Mouse (Mus musculus) CD4-positive, CD25-positive, alpha-beta regulatory T cell (primary cell): ENCODE results near the gene Cdk4. TPM values are rescaled to one million over a fixed set of nuclear protein-coding genes. Genes with fewer than 3 reads are reported as not detected.

Source experiments
- polyA plus RNA-seq: library from polyadenylated mRNA; unstranded; fragments of 100-300 nt; shearing (Covaris generic); gene quantifications from one replicate; pipeline ENCODE4 v1.2.1, GENCODE M21; 2017

The Cdk4 gene
- polyA plus RNA-seq = 334 TPM

DNA sequence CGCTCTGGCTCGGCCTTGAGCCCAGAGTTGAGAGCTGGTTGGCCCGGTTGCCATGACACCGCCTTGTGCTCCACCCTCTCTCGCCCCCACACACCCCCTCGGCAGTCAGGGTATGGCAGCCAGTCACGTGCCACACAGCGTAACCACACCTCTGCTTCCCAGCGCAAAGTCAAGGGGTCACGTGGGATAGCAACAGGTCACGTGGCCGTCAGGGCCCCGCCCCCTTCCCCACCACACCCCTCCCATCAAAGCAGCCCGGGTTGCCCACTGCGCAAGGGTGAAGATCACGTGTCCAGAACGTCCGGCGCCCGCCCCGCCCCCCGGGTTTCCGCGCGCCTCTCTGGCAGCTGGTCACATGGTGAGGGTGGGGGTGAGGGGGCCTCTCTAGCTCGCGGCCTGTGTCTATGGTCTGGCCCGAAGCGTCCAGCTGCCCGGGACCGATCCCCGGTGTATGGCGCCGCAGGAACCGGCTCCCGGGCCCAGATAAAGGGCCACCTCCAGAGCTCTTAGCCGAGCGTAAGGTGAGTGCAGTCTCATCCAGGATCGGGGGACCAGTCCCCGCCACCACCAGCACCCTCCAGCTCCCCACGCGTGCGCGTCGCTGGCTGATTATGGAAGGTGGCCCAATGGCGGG is at the start of gene Cdk4:
Gene Cdk4, plus strand, starts transcription at position 296 of the 634 bp plus-strand sequence.

DNA sequence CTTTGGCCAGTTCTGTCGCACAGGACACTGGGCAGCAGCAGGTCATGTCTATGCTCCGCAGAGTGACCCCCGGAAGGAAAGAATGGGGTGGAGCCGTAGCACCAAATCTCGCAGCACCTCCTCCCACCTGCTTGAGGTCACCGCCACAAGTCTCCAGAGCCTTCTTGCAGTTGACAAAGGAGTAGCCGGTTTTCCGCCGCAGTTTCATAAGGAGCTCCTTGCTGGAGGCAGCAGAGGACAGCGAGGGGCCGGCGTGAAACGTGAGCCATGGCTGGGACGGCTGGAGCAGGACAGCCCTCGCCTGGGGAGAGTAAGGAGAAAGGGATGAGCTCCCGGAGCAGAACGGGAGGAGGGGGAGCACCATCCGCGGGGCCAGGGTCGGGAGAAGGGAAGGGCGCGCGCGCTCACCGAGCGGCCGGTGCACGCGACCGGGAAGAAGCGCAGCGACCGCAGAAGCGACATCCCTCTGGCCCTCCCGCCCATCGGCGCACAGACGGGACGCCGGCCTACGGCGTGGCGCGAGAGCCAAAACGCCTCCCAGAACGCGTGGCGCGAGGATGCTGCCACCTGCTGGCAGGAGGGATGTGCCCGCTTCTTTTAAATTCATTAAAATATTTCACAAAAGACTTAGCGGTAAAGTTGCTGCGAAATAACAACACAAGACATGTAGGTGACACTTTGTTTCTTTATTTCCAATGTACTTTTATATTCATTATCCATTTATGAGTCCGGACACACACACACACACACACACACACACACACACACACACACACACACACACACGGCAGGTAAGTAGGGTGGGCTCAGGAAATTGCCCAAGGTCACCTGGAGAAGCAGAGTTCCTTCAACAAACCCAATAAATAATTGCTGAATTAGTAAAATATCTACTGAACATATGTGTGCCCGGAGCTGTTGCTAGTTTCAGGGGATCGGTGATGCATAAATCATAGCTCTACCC is 32.7 kb upstream of the Cdk4 start, which contains the start of gene Tsfm:
Gene Tsfm, minus strand, starts transcription at position 505 of the 961 bp plus-strand sequence.

DNA sequence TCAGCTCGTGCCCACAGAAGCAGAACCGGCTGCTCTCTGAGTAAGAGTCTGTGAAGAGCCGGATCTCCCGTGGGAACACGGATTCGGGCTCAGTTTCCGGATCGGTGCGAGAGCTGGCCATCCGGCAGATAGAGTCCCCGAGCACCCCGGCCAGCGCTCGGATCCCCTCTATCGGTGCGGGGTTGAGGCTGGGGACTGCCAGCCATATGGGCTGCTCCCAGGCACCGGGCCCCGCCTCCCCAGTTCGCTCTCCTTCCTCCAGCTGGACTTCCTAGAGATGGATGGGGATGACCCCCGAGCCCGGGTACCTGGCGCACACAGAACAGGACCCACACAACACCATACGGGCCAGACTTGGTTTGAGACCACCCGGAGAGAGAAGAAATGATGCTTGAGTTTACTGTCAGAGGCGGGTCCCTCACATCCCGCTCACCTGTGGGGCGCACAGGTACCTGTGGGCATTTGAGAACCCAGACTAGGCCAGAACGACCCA is 22.0 kb upstream of the Cdk4 start, which contains the start of the genes Mettl1 and Eef1akmt3:
Gene Mettl1, plus strand, starts transcription at position 141 of the 493 bp plus-strand sequence.
Gene Eef1akmt3, minus strand, starts transcription at position 240 of the 493 bp plus-strand sequence.

DNA sequence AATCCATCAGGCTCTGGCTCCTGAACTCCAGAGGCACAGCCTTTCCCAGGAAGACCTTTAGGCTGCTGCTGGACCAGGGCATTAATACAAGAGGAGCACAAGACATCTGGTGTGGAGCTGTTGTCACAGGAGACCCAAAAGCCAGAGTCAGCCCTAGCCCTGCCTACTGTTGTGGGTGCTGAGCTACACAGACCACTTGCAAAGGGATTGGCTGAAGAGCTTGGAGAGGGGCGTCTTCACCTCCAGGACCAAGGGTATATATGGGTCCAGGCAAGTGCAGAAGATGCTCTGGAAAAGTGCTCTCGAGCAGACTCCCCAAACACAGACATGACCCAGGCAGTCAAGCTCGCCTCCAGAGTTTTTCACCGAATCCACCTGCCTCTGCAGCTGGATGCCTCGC is 15.4 kb upstream of the Cdk4 start, which contains the start of gene Cyp27b1:
Gene Cyp27b1, plus strand, starts transcription at position 297 of the 400 bp plus-strand sequence.

DNA sequence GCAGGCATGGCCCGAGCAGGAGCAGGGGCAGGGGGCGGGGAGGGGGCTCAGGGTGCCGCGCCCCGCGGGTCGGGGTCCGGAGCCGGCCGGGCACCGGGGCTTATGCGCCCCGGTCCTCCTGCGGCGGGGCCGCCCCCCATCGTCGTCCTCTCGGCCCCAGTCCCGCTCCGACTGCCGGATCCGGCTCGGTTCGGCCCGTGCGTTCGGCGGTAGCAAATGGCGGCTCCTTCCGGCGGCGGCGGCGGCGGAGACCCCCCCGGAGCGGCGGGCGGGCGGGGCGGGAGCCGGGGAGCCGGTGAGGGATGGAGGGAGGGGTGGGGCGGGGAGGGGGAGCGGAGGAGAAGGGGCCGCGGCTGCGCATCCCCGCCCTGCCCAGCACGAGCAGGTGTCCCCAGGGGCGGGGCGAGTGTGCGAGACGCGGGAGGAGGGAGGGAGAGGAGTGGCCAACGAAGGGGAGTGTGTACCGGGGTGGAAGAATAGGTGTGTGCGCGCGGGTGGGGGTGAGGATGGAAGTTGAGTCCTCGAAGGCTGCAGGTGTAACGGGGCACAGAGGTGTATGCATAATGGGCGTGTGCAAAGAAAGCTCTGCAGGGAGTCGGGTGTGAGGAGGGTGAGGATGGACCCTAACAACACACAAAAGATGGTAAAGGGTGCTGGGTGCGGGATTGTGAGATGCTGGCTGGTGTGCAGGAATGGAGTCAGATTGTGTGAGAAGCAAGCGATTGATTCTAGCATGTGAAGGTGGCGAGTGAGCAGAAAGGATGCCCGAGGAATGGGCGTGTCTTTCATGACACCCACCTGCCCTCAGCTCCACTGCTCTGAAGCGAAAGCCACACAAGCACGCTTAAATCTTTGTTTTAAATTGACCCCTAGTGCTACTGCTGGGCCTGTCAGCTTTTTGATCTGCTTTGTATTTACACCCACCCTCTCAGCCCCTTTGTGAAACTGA is 3.1 kb upstream of the Cdk4 start, which contains the start of gene March9:
Gene March9, minus strand, starts transcription at position 217 of the 949 bp plus-strand sequence.

DNA sequence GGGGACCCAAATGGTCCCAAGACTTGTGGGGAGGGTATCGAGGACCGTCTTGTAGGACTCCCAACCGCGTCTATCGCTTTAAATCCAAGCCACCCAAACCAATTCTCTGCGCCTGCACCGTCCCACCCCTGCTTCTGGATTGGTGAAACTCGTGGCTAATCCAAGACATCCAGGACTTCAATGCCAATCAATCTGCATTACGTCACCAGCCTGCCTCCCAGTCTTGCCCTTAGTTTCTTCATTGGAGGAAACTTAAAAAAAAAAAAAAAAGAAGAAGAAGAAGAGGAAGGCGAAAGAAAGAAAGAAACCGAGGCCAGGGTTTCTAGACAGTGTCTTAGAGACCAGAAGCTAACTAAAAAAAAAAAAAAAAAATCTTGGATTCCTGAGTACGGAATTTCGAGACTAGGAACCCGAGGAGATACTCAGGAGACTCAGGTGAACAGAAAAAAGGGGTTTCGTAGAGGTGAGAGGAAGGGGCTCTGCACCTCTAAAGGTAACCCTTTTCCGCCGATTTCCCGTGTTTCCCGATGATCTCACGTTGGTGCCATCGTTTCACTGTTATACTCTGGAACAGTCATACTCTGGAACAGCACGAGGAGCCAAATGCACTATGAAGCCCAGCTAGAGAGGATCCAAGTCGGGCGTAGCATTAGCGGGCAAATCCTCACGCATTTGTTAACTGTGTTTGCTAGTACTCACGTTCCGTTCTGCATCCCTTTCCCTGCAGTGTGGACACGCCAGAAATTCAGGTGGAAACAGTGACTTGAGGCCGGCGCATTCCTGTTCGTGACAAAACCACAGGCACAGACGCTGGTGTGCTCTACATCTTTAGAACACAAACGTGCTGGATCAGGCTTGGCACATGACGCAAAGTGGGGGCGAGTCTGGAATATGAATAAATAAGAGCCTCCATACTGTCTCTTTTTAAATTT is 7.1 kb downstream of the Cdk4 start, which contains the start of gene Tspan31:
Gene Tspan31, minus strand, starts transcription at position 75 of the 932 bp plus-strand sequence.

DNA sequence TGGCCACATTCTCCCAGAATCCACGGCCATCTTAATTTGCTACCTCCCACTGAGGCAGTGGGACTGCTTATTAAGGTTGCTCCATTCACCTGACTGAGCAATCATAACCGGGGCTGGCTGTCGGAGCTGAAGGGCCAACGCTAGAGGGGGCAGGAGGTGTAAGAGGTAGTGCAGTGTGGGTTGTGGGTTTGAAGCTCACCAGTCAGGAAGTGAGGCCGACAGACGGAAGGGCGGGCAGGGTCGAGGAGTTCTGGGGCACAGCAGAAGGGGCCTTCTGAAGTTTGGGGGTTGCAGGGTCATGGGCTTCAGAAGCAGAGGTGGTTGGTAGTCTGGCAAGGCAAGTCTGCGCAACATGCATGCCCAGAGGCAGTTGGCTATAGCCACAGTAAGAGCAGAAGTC is 11.7 kb downstream of the Cdk4 start, which contains the start of gene Agap2:
Gene Agap2, plus strand, starts transcription at position 205 of the 400 bp plus-strand sequence.

Other genes with a start within 250 kb of the Cdk4 start
- 22.0 TPM for gene Atp23, start 162.2 kb upstream of the Cdk4 start, polyA plus RNA-seq
- 37.2 TPM for gene Ctdsp2, start 84.8 kb upstream of the Cdk4 start, polyA plus RNA-seq
- 0.07 TPM for gene Avil, start 62.8 kb upstream of the Cdk4 start, polyA plus RNA-seq
- 51.6 TPM for gene Tsfm, start 32.7 kb upstream of the Cdk4 start, polyA plus RNA-seq
- 26.7 TPM for gene Mettl1, start 22.1 kb upstream of the Cdk4 start, polyA plus RNA-seq
- gene Eef1akmt3, start 22.0 kb upstream of the Cdk4 start, polyA plus RNA-seq = 0.14 TPM
- gene Cyp27b1, start 15.3 kb upstream of the Cdk4 start, polyA plus RNA-seq = not detected
- 1.3 TPM for gene March9, start 3.4 kb upstream of the Cdk4 start, polyA plus RNA-seq
- 64.1 TPM for gene Tspan31, start 6.7 kb downstream of the Cdk4 start, polyA plus RNA-seq
- gene Agap2, start 11.8 kb downstream of the Cdk4 start, polyA plus RNA-seq = 30.6 TPM
- gene Os9, start 57.6 kb downstream of the Cdk4 start, polyA plus RNA-seq = 171 TPM
- gene B4galnt1, start 101.7 kb downstream of the Cdk4 start, polyA plus RNA-seq = 728 TPM
- gene Slc26a10, start 117.1 kb downstream of the Cdk4 start, polyA plus RNA-seq = 5.8 TPM
- gene Arhgef25, start 126.5 kb downstream of the Cdk4 start, polyA plus RNA-seq = 0.43 TPM
- gene Dtx3, start 132.2 kb downstream of the Cdk4 start, polyA plus RNA-seq = 112 TPM
- gene Pip4k2c, start 148.1 kb downstream of the Cdk4 start, polyA plus RNA-seq = 37.4 TPM
- 0.74 TPM for gene Kif5a, start 199.8 kb downstream of the Cdk4 start, polyA plus RNA-seq
- 117 TPM for gene Dctn2, start 202.8 kb downstream of the Cdk4 start, polyA plus RNA-seq
- gene Mbd6, start 225.5 kb downstream of the Cdk4 start, polyA plus RNA-seq = 13.4 TPM
- gene Mars, start 248.3 kb downstream of the Cdk4 start, polyA plus RNA-seq = 74.3 TPM